Mouse (Mus musculus): ENCODE measurements at regions not wholly inside any gene's neighbourhood (a gene's known extent, or its start where the extent isn't known, plus 50 kb on each side); places are given as distances from the start of the nearest gene placed in this dataset.

DNA sequence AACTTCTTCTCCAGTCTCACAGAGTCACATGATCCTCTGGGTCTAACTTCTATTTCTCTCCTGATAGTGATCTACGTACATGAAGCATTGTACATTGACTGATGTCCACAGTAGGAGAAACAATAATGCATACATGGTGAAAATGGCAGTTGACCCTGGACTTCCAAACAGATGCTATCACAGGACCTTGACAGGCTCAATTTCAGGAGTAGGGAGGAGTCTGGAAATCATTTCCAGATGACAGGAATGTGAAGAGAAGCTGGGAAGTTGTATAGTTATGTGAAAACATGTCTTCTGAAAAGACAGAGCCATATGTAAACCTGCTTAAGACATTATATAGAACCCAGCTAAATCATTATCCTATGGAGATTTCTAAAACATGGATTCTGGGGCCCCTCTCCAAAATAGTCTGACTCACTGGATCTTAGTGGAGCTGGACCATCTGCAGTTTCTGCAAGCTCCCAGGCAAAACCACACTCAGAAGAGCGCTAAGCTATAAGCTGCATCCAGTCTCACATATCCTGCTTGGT is 322.3 kb upstream of the Ldb2 start:
- no peak for DNase-seq

- DNase-seq: no peak
Observed at GRCm38 (mm10) chr5:45119757-45120156, 320.3 kb upstream of the Ldb2 start.

DNA sequence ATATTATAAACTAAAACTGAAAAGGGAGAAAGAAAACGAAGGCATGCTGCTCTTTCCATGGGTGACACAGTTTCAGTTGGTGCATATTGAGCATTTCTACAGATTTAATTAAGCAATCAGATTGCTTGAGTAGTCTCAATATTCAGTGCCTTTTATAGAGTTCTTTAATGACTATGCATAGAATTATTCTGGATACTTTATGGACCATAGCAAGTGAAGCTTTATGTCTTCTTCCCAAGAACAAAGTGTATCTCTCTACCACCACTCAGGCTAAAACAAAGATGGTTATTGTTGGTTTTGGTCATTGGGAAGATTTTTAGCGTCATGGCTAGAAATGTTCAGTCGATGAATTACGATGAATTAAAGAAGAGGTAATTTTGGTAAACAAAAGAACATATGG is 311.8 kb upstream of the Ldb2 start:
- DNase-seq: no peak

GRCm38 (mm10) chr5:45110797-45111196 is 311.3 kb upstream of the Ldb2 start:
- DNase-seq: no peak

DNA sequence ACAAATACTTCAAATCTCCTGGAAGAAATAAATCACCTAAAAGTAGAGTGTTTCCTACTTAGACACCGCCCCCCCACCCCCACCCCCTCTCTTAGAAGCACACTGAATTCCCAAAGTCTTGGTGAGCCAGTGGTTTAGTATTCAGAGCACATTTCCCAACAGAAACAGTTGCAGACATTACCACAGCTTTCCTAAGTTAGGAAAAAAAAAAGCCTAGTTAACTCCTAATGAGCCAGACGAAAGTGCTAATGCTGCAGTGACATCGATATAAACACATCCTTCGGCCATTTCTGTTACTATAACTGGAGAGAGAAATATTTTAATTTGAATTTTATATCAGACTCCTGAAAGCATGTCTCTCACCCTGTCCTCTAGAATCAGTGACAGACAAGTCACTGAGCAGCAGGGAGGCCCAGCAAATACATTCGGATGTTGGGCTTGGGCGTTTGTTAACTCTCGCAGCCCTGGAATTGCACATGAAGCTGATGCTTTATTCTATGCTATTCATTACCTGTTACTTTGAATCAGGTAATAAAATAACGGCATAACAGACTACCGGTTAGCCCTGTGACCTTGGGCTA is 305.8 kb upstream of the Ldb2 start:
- DNase-seq: no peak

DNA sequence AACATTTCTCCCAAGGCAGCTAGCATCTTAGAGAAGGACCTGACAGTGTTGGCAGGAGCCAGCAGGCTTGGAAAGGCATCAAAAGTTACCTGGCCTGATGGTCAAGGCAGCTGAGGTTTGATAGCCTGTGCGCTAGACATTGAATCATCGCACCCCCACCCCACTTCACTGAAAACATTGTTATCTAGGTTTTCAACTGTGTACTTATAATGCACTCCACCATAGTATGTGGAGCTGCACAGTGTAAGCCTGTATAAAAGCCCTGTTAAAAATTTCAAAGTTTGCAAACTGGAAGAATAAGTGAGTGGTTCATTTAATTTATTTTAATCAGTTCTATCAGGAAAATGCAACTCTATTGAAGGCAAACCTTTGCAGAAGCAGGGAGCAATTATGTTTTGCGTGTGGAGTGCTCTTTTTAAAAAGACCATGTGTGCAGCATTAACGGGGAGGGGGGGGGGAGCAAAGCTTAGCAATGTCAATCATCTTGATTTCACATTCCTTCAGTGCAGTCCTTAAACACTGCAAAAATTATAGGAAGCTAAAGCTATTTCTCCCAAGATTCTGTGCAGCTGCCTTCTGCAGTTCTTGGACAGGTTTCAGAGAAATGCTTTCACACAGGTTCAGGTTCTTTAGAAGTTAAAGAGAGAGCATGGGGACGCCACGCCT is 304.4 kb upstream of the Ldb2 start:
- no peak for DNase-seq

DNA sequence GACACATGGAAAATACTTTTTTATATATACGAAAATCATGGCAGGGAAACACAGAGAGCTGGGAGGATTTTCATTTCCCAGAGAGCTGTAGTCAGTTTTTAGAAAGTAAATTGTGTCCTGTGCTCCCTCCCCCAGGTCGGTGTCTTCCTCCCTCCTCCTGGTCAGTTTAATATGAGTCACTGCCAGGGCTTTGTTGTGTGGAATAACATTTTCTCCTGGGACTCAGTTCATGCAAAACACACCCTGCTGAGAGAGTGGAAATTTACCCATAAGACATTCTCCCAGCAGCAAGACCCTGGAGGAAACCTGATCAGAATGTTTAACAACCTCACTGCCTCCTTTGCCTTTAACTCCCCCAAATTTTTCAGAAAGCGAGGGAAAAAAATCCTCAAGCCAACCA is 303.2 kb upstream of the Ldb2 start:
- no peak for DNase-seq

DNA sequence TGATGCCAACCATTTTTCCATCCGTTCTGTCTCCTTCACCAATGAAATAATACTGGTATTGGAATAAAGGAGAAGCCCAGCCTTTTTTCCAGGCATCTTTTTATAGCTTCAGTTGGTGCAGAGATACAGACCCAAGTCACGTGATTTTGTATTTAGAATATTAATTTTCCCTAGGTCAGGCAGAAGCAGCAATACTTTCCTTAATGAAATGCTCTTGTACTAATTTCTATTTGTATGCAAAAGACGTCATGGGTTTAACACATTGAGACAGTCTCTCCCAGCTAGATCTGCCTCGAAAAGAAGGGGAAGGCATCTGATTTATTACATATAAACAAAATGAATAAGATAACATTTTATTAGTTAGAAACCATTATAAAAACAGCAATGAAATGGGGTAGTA is 302.3 kb upstream of the Ldb2 start:
- no peak for DNase-seq

GRCm38 (mm10) chr5:45099082-45099481 is 299.6 kb upstream of the Ldb2 start:
- no peak for DNase-seq

GRCm38 (mm10) chr5:45097941-45098340 is 298.5 kb upstream of the Ldb2 start:
- no peak for DNase-seq

GRCm38 (mm10) chr5:45084741-45085140 is 285.3 kb upstream of the Ldb2 start:
- no peak for DNase-seq

DNA sequence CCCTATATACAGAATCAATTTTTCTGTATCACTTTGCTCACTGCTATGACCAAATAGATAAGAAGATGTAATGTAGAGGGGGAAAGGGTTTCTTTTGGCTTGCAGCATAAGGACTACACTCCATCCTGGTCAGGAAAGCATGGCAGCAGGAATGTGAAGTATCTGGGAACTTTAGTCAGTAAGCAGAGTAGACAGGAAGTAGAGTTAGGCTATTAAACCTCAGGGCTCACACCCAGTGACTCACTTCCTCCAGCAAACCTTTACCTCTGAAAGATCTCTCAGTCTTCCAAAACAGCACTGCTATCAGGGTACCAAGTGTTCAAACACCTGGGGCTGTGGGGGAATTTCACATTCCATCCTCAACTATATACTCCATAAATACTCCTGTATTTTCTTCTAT is 283.1 kb upstream of the Ldb2 start:
- no peak for DNase-seq

DNA sequence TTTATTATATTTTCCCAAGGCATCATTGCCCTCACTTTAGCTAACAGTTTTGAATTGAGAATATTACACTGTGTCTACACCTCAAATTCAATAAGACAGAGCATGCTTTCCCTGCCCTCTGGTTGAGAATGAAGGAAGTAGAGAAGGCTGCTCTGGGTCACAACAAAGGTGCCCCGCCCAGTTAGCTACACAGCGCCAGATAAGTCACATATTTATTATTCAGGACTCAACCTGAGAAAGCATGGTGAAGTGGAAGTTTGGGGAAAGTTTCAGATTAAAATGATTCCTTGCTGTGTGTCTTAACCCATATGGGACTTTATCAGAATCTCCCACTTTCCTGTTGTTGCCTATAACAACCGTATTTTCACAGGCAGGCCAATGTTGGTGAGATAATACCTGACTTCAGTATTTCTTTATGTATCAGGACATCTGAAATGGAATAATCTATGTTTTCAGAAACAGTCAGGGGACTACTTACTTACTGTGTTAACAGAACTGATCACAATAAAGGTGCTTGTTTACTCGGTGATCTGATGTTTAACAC is 276.9 kb upstream of the Ldb2 start:
- no peak for DNase-seq

- no peak for DNase-seq
Observed at GRCm38 (mm10) chr5:45075195-45075594, 275.7 kb upstream of the Ldb2 start.

DNA sequence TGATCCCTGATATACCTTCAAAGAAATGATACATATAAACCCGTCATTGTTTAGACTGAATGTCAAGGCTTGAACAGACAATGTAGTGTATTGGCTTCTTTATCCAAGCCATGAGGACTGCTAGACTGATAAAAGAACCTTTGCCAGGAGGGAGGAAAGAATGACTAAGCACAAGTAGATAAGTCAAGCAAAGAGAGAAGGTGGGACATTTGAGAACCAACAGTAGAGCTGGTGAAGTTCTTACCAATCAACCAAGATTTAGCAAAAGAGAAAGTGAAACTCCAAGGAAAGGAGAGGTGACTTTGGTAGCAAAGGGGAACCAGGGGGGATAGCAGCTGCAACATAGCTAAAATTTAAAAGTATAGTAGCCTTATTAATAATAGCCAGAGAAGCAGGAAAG is 273.0 kb upstream of the Ldb2 start:
- DNase-seq: no peak

- no peak for DNase-seq
Observed at GRCm38 (mm10) chr5:45065917-45066699, 266.6 kb upstream of the Ldb2 start.

DNA sequence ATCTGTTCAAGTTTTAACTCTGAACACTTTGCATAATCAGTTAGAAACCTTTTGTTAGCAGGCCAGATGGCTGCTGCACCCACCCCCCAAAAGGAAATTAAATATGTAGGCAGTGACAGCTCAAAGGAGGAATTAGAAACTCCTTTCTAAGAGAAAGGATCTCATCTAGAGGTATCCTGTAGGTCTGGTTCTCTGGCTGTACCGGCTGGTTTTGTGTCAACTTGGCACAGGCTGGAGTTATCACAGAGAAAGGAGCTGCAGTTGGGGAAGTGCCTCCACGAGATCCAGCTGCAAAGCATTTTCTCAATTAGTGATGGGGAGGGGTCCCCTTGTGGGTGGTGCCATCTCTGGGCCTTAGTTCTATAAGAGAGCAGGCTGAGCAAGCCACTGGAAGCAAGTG is 263.1 kb upstream of the Ldb2 start:
- DNase-seq: no peak

GRCm38 (mm10) chr5:45055276-45055959 is 255.9 kb upstream of the Ldb2 start:
- DNase-seq: no peak

- DNase-seq: no peak
Observed at GRCm38 (mm10) chr5:45049410-45049809, 249.9 kb upstream of the Ldb2 start.

DNA sequence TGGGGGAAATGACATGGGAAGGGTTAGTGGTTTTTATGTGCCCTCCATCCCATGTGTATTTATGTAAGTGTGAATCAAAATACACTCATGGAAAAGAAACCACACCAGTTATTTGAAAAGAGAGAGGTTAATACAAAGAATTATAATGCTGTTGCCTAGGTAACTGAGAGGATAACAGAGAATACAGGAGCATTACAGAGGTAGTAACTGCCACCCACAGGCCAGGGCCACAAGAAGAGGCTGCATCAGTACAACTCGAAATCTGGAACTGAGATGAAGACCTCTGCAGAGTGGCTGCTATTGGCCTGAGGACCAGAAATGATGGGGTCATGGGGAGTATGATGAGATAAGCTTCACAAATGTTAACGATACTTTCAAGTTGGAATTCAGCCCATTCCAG is 243.4 kb upstream of the Ldb2 start:
- DNase-seq: no peak

- DNase-seq: no peak
Observed at GRCm38 (mm10) chr5:45036430-45036829, 236.9 kb upstream of the Ldb2 start.

- no peak for DNase-seq
Observed at GRCm38 (mm10) chr5:45033146-45033545, 233.7 kb upstream of the Ldb2 start.

DNA sequence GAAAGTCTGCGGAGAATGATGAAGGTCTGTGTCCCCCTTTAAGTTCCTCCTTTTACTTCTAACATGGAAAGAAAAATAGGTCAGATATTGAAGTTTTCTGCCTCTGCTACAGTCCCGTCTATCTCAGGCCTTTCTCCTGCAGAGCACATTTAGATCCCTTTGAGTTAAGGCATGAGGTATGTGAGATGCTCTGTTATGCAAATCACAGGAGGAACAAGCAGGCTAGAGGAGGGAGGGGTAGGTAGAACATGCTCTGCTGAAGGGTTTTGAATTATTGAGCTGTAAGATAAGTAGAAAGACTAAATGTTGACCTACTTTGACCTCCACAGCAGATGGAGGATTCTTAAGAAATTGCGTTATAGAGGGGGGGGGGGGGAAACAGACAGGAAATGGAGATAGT is 228.4 kb upstream of the Ldb2 start:
- DNase-seq: no peak
